Mouse (Mus musculus) left cerebral cortex, adult 8-10 months (tissue): Measurements from ENCODE around the gene Tmem202. TPM values are rescaled to one million over a fixed set of nuclear protein-coding genes. Genes with fewer than 3 reads are reported as not detected.

Experiments used
- total RNA-seq, 4 experiments: library from RNA; stranded (reverse); gene quantifications; 2 replicates each; pipeline ENCODE4 v1.2.4; 2022

Tmem202 gene
- total RNA-seq, 4 experiments from 2014 or later: 2.5 to 4.5 (median 4.0) TPM

Other genes starting within 250 kb of the Tmem202 start
- gene Adpgk, start 248.3 kb downstream of the Tmem202 start, total RNA-seq: 10 to 100 TPM; 13.6 to 16.4 (median 14.4) TPM
- 10 to 100 TPM; 42.5 to 46.1 (median 43.1) TPM for gene Bbs4, start 186.3 kb downstream of the Tmem202 start, total RNA-seq
- 100 to 1,000 TPM; 101 to 107 (median 103) TPM for gene Arih1, start 53.2 kb downstream of the Tmem202 start, total RNA-seq
- 100 to 1,000 TPM in 1 of 4 experiments, 10 to 100 TPM in 3; 47.1 to 108 (median 62.0) TPM for gene Hexa, start 307 bp downstream of the Tmem202 start, total RNA-seq
- gene Celf6, start 38.1 kb upstream of the Tmem202 start, total RNA-seq: 10 to 100 TPM; 22.3 to 29.6 (median 26.5) TPM
- gene Parp6, start 77.4 kb upstream of the Tmem202 start, total RNA-seq: 100 to 1,000 TPM; 126 to 142 (median 130) TPM
- gene Pkm, start 116.5 kb upstream of the Tmem202 start, total RNA-seq: 1,000 to 10,000 TPM; 1,371 to 1,512 (median 1,415) TPM
- 10 to 100 TPM in 3 of 4 experiments, 1 to 10 TPM in 1; 8.1 to 14.0 (median 10.7) TPM for gene Gramd2, start 140.3 kb upstream of the Tmem202 start, total RNA-seq
- 1 to 10 TPM; 7.7 to 9.4 (median 7.8) TPM for gene Senp8, start 210.9 kb upstream of the Tmem202 start, total RNA-seq
- gene Myo9a, start 211.0 kb upstream of the Tmem202 start, total RNA-seq: 10 to 100 TPM; 66.3 to 92.0 (median 74.4) TPM